Mouse (Mus musculus) C2C12 (cell line): ENCODE data around the gene Spcs2.

Source experiments
- CEBPB ChIP-seq: IDR thresholded peaks from one replicate; pipeline ENCODE4 v1.6.1; 2011; ENCODE audit warnings: low read depth, mild to moderate bottlenecking, control low read depth, moderate library complexity
- CTCF ChIP-seq: IDR thresholded peaks from one replicate; pipeline ENCODE4 v1.5.1; 2011; ENCODE audit not compliant: control insufficient read depth, insufficient read depth, insufficient read length
- FOSL1 ChIP-seq: IDR thresholded peaks from one replicate; pipeline ENCODE4 v1.8.0; 2011; ENCODE audit warnings: mild to moderate bottlenecking, low read length; ENCODE audit not compliant: poor library complexity, insufficient read depth, severe bottlenecking
- MAX ChIP-seq: IDR thresholded peaks from one replicate; pipeline ENCODE4 v1.6.1; 2011; ENCODE audit warnings: mild to moderate bottlenecking, control low read depth
- MYOD1 ChIP-seq: IDR thresholded peaks from one replicate; pipeline ENCODE4 v1.6.1; 2011; ENCODE audit warnings: low read depth; ENCODE audit not compliant: control insufficient read depth, insufficient read length
- MYOG ChIP-seq: IDR thresholded peaks from one replicate; pipeline ENCODE4 v1.6.1; 2011; ENCODE audit not compliant: control insufficient read depth, insufficient read length; ENCODE audit errors: extremely low read depth
- USF1 ChIP-seq: IDR thresholded peaks from one replicate; pipeline ENCODE4 v1.6.1; 2011; ENCODE audit warnings: low read depth, mild to moderate bottlenecking, control low read depth, moderate library complexity

DNA sequence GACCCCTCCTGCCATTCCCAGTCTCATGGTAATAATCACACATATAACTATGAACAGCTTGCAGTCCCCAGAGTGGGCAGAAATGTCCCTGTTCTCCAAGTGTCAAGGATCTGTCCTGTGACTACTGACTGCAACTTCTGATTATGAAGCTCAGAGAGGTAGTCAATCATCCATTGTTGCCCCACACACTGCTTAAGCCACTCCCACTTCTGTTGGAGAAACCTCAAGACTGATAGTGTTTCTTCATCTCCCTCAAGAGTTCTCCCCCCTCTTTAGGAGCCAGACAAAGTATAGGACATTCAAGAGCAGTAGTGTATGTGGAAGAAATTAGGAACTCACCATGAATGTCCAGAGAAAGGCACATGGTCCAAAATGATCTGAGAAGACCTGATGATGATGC, 24.5 kb upstream of the Spcs2 start:
- TF ChIP-seq CEBPB (no peak), CTCF (no peak), MAX (no peak), USF1 (no peak), MYOG (no peak), MYOD1 (no peak), FOSL1 (no peak)
